Mouse (Mus musculus): ENCODE results near the gene Grb2.

DNA sequence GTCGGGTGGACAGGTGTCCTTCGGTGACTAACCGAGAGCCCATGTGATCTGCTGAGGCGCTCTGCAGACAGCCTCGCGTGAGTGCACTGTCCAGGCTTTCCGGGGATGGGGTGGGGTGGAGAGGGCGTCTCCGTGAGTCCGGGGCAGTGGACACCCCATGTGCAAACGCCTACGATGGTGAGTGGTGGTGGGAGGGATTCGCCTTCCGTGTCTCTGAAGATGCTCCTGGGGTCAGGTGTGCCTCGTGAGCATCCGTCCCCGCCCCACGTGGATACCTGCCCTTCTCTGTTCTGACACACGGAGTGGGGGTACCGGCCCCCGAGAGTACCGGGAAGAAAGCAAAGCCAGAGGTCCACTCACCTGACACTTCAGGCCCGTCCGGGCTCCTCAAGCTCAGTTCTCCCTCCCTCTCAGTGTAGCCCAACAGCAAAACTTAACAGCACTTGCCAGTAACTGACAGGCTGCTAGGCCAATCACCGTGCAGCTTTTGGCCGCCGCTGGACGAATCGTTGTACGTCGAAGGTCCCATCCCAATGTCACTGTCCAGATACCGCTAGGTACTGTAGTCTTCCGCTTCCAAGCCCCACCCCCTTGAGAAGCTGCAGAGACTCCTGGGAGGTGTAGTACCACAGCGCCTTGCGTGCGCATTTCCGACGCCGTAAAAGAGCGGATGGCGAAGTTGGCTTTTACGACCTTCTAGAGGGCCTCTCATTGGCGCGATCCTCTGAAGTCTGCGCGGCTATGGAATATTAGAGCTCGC is 80.5 kb downstream of the Grb2 start, which contains the start of gene Slc25a19:
- TF ChIP-seq CTCF (IDR thresholded peaks at IDR 0.05; ENCODE audit: low read depth), result no peak
- no peak for TF ChIP-seq EP300 (IDR thresholded peaks at IDR 0.05; ENCODE audit: low read depth)

Measured in liver, embryonic 14.5 days (tissue).